Mouse (Mus musculus): ENCODE measurements around the gene Ttc13. TPM values are rescaled to one million over a fixed set of nuclear protein-coding genes. Genes with fewer than 3 reads are reported as not detected.

Gene Ttc13
- polyA plus RNA-seq, 1 experiment from 2014 or later: 62.6 TPM

DNA sequence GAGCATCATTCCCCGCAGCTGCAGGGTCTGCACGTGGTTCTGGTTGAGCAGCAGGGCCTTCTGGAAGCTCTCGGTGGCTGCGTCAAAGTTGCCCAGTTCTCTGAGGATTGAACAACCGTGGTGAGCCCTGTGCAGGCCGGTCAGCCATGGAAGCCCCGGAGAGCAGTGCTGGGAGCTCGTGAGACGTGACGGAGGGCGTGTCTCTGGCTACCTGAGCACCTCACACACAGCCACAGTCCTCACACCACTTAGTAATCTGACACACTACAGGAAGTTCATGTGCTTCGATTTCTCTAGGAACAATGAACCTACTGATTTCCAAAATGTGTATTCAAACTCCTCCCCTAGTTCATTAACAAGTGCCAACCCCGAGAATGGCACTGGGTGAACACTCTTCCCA lies 32.9 kb downstream of the Ttc13 start:
- no peaks in the 10 kb centered on the region for H3K27me3 ChIP-seq (replicated peaks; ENCODE audit: control insufficient read depth, insufficient read depth, low read length)
- H3K27ac ChIP-seq (ENCODE audit: low read length): no peak overlapping the region
- no peak overlapping the region for H3K4me3 ChIP-seq (replicated peaks; ENCODE audit: low read length)
- WGBS: 91% methylated on average over 13 of the region's 13 CpGs
- H3K4me1 ChIP-seq (replicated peaks; ENCODE audit: control insufficient read depth, insufficient read depth, low read length): no peaks in the 10 kb centered on the region
- H3K36me3 ChIP-seq (ENCODE audit: control insufficient read depth, insufficient read depth): peaks cover 11% of the 10 kb centered on the region
- H3K4me2 ChIP-seq (ENCODE audit: low read length): no peak overlapping the region
- no peaks in the 10 kb centered on the region for H3K9me3 ChIP-seq (ENCODE audit: control insufficient read depth, low read length)
- ATAC-seq: no peak
- no peak overlapping the region for H3K9ac ChIP-seq (replicated peaks; ENCODE audit: low read depth, low read length)

DNA sequence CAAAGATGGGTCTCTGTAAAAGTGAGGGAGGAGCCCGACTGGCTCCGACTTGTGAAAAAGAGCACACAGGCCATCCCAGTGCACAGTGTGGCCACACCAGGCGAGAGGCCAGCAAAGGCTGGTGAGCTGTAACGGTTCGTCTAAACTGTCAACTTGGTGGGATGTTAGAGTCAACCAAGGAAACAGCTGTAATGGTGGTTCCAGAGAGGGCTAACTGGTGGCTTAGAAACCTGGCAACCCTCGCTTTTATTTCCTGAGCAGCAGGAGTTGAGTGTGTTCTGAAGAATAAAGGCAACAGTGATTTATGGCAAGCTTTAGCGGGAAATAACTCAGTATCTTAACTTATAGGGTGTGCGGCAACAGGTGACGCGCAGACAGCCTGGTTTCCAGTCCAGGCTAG lies 39.6 kb downstream of the Ttc13 start:
- H3K9me3 ChIP-seq (ENCODE audit: control insufficient read depth, low read length): no peaks in the 10 kb centered on the region
- no peak overlapping the region for H3K9ac ChIP-seq (replicated peaks; ENCODE audit: low read depth, low read length)
- no peak for ATAC-seq
- no peak overlapping the region for H3K27ac ChIP-seq (ENCODE audit: low read length)
- H3K4me3 ChIP-seq (replicated peaks; ENCODE audit: low read length): no peak overlapping the region
- H3K4me2 ChIP-seq (ENCODE audit: low read length): no peak overlapping the region
- H3K4me1 ChIP-seq (replicated peaks; ENCODE audit: control insufficient read depth, insufficient read depth, low read length): peaks cover 2% of the 10 kb centered on the region
- no peaks in the 10 kb centered on the region for H3K27me3 ChIP-seq (replicated peaks; ENCODE audit: control insufficient read depth, insufficient read depth, low read length)
- 90% methylated on average over 10 of the region's 10 CpGs for WGBS
- H3K36me3 ChIP-seq (ENCODE audit: control insufficient read depth, insufficient read depth): peaks cover 12% of the 10 kb centered on the region

DNA sequence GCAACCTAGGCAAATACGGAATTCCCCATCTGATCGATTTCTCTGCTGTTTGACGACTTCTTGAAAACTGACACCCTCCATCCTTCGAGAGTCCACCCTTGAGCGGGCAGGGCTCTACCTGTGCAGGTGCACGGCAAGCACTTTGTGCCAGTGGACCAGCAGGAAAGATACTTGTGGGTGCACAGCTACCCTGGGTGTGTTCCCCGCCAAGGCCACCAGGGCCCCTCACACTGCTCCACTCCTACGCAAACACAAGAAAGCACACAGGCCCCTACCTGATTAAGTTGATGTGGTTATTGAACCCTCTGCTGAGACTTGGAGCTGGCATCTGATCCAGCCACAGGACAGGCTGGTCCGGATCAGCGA lies 40.0 kb downstream of the Ttc13 start:
- H3K9me3 ChIP-seq (ENCODE audit: control insufficient read depth, low read length): no peaks in the 10 kb centered on the region
- 62% methylated on average over 10 of the region's 10 CpGs for WGBS
- H3K4me2 ChIP-seq (ENCODE audit: low read length): no peak overlapping the region
- no peaks in the 10 kb centered on the region for H3K27me3 ChIP-seq (replicated peaks; ENCODE audit: control insufficient read depth, insufficient read depth, low read length)
- no peak overlapping the region for H3K9ac ChIP-seq (replicated peaks; ENCODE audit: low read depth, low read length)
- no peak overlapping the region for H3K4me3 ChIP-seq (replicated peaks; ENCODE audit: low read length)
- H3K4me1 ChIP-seq (replicated peaks; ENCODE audit: control insufficient read depth, insufficient read depth, low read length): peaks cover 7% of the 10 kb centered on the region
- H3K27ac ChIP-seq (ENCODE audit: low read length): no peak overlapping the region
- H3K36me3 ChIP-seq (ENCODE audit: control insufficient read depth, insufficient read depth): peaks cover 12% of the 10 kb centered on the region
- no peak for ATAC-seq

DNA sequence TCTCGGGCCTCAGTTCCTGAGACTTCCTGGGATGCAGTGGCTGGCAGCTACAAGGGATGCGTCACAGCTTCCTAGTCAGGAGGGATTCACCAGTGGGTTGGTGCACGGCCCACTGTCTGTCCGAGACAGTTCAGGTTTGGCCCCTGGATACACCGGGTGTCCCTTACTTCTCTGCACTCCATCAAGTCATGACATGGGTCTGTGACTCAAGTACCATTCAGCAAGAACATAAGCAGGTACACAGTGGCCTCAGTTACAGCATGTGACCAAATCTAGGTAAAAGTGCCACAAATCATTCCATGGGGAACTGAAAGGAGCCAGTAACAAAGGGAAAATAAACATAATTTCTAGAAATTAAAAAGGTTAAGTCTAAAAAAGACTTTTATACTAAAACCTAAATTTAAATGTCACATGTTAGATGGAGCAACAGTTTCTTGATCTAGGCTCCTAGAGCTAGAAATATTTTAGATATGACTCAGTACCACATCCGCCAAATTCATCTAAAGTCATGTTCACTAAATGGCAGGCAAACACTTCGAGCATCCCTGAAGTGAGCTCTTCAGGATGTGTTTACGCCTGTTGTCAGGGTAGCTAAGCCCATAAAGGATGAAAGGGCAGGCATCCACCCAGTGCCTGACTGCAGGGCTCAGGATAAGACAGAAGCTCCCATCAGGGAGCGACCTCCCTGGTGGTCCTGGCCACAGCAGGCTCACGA lies 40.5 kb downstream of the Ttc13 start:
- peaks cover 10% of the 10 kb centered on the region for H3K4me1 ChIP-seq (replicated peaks; ENCODE audit: control insufficient read depth, insufficient read depth, low read length)
- no peak for ATAC-seq
- no peaks in the 10 kb centered on the region for H3K9me3 ChIP-seq (ENCODE audit: control insufficient read depth, low read length)
- H3K36me3 ChIP-seq (ENCODE audit: control insufficient read depth, insufficient read depth): peaks cover 12% of the 10 kb centered on the region
- no peak overlapping the region for H3K27ac ChIP-seq (ENCODE audit: low read length)
- no peaks in the 10 kb centered on the region for H3K27me3 ChIP-seq (replicated peaks; ENCODE audit: control insufficient read depth, insufficient read depth, low read length)
- H3K4me3 ChIP-seq (replicated peaks; ENCODE audit: low read length): no peak overlapping the region
- no peak overlapping the region for H3K4me2 ChIP-seq (ENCODE audit: low read length)
- WGBS: 76% methylated on average over 10 of the region's 10 CpGs
- H3K9ac ChIP-seq (replicated peaks; ENCODE audit: low read depth, low read length): no peak overlapping the region

DNA sequence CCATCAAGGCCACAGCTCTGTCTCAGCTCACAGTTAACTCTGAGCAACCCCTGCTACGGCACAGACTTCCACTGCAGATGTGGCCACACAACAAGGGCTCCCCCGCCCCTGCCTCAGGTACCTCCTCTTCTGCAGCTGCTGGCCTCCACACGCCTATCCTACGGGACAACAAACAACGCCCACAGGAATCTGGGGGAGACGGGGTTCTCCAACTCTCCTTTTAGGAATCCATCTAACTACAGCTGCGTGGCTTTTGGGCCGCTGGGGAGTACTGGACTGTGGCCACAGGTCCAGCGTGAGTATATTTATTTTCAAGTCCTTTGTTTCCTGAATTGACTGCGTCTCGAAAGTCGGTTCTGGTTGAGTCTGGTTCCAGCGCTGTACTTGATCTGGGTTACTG lies 43.5 kb downstream of the Ttc13 start:
- peaks cover 10% of the 10 kb centered on the region for H3K4me1 ChIP-seq (replicated peaks; ENCODE audit: control insufficient read depth, insufficient read depth, low read length)
- H3K4me2 ChIP-seq (ENCODE audit: low read length): no peak overlapping the region
- H3K27me3 ChIP-seq (replicated peaks; ENCODE audit: control insufficient read depth, insufficient read depth, low read length): no peaks in the 10 kb centered on the region
- no peak for ATAC-seq
- no peak overlapping the region for H3K27ac ChIP-seq (ENCODE audit: low read length)
- no peak overlapping the region for H3K4me3 ChIP-seq (replicated peaks; ENCODE audit: low read length)
- WGBS: 95% methylated on average over 13 of the region's 13 CpGs
- H3K36me3 ChIP-seq (ENCODE audit: control insufficient read depth, insufficient read depth): peaks cover 14% of the 10 kb centered on the region
- no peak overlapping the region for H3K9ac ChIP-seq (replicated peaks; ENCODE audit: low read depth, low read length)
- H3K9me3 ChIP-seq (ENCODE audit: control insufficient read depth, low read length): no peaks in the 10 kb centered on the region

DNA sequence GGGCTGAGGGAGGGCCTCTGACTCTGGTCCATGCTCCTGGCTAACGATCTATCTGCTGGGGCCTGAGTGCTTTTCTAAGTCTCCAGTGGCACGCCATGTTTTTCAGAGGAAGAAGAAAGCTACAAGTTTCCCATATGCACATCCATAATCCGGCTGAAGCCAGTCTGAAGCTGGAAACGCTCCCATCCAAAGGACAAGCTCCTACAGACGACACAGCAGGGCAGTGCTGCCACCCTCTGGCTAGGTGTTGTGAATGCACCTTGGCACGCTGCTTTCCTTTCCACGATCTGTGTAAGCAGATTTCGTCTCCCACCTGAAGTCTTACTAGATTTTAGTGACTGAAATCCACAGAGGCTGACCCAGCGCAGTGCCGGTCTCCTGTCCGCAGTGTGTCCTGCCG lies 44.3 kb downstream of the Ttc13 start:
- 47% methylated on average over 12 of the region's 12 CpGs for WGBS
- Histone ChIP-seq H3K4me2 (ENCODE audit: low read length) (no peak overlapping the region), H3K4me1 (replicated peaks; ENCODE audit: control insufficient read depth, insufficient read depth, low read length) (peaks cover 10% of the 10 kb centered on the region), H3K9me3 (ENCODE audit: control insufficient read depth, low read length) (no peaks in the 10 kb centered on the region), H3K27ac (ENCODE audit: low read length) (peak overlapping the region; percentile 78), H3K4me3 (replicated peaks; ENCODE audit: low read length) (no peak overlapping the region), H3K36me3 (ENCODE audit: control insufficient read depth, insufficient read depth) (peaks cover 14% of the 10 kb centered on the region), H3K27me3 (replicated peaks; ENCODE audit: control insufficient read depth, insufficient read depth, low read length) (no peaks in the 10 kb centered on the region), H3K9ac (replicated peaks; ENCODE audit: low read depth, low read length) (peak overlapping the region; percentile 42; the same call in 1 of the 2 replicates)
- peak; percentile 86 for ATAC-seq

DNA sequence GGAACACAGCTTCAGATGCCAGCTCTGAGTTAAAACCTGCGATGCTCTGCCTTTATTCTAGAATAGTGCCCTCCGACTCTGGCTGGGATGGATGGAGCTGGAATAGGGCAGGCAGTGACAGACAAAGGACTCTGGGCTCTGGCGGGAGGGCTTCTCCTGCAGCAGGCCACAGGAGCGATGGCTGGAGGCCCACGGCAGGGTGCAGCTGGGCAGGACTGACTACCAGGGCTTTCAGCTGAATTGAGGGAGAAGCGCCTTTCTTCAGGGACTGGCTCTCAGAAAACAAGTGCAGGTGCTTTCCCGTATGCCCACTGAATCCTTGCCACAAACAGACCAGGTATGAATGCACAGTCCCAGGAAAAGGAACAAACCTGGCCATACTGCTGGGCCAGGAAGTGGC lies 44.7 kb downstream of the Ttc13 start:
- peaks cover 12% of the 10 kb centered on the region for H3K36me3 ChIP-seq (ENCODE audit: control insufficient read depth, insufficient read depth)
- peak overlapping the region; percentile 78 for H3K27ac ChIP-seq (ENCODE audit: low read length)
- H3K4me3 ChIP-seq (replicated peaks; ENCODE audit: low read length): no peak overlapping the region
- H3K9ac ChIP-seq (replicated peaks; ENCODE audit: low read depth, low read length): peak overlapping the region; percentile 42; the same call in 1 of the 2 replicates
- WGBS: 76% methylated on average over 7 of the region's 7 CpGs
- no peak overlapping the region for H3K4me2 ChIP-seq (ENCODE audit: low read length)
- H3K4me1 ChIP-seq (replicated peaks; ENCODE audit: control insufficient read depth, insufficient read depth, low read length): peaks cover 10% of the 10 kb centered on the region
- no peaks in the 10 kb centered on the region for H3K9me3 ChIP-seq (ENCODE audit: control insufficient read depth, low read length)
- peak; percentile 39 for ATAC-seq
- H3K27me3 ChIP-seq (replicated peaks; ENCODE audit: control insufficient read depth, insufficient read depth, low read length): no peaks in the 10 kb centered on the region

DNA sequence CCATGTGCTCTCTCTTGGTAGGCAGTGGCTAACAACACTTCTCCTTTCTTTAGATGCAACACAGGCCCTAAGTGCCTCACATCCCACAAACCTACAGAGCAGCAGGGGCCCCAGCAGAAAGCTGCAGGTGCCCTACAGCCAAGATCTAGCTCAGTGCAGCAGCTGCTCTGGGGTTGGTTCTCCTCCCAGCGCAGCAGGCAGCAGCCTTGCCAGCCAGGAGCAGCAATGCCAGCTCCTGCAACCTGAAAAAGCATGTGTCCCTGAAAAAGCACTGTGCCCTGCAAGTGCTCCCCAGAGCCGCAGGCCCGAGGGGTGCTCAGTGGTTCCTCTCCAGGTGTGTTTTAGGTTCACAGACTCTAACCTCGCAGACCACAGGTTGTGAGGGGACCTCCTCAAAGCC lies 45.1 kb downstream of the Ttc13 start:
- WGBS: 90% methylated on average over 4 of the region's 4 CpGs
- H3K9ac ChIP-seq (replicated peaks; ENCODE audit: low read depth, low read length): 0 out of 2 replicates have a peak overlapping the region, but pooled peaks have one; percentile 42

DNA sequence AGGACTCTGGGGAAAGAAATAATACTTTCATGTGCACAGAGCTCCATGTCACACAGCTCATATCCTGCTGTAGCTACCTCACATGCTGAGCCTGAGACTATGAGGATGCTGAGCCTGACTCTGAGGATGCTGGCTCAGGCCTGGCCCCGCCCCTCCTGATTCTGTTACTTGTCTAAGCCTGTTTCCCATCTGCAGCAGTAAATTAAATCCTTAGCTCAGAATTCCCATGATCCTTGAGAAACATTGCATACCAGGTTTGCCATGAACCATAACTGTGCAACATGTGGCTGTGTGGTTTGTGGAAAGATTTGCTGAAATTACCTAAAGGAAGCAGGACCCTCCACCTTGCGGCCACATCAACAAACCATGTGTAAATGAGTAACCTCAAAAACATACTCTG lies 49.4 kb downstream of the Ttc13 start:
- Histone ChIP-seq H3K4me2 (ENCODE audit: low read length) (no peak overlapping the region), H3K4me1 (replicated peaks; ENCODE audit: control insufficient read depth, insufficient read depth, low read length) (peaks cover 8% of the 10 kb centered on the region), H3K27me3 (replicated peaks; ENCODE audit: control insufficient read depth, insufficient read depth, low read length) (no peaks in the 10 kb centered on the region), H3K9me3 (ENCODE audit: control insufficient read depth, low read length) (no peaks in the 10 kb centered on the region), H3K4me3 (replicated peaks; ENCODE audit: low read length) (no peak overlapping the region), H3K9ac (replicated peaks; ENCODE audit: low read depth, low read length) (no peak overlapping the region), H3K27ac (ENCODE audit: low read length) (no peak overlapping the region), H3K36me3 (ENCODE audit: control insufficient read depth, insufficient read depth) (peaks cover 10% of the 10 kb centered on the region)
- WGBS: 98% methylated on average over 2 of the region's 2 CpGs
- no peak for ATAC-seq

More for the DNA sequence above, 45.1 kb downstream of the Ttc13 start:
- peaks cover 12% of the 10 kb centered on the region for H3K36me3 ChIP-seq (ENCODE audit: control insufficient read depth, insufficient read depth)
- ATAC-seq: no peak; the same call in 1 of the 2 replicates
- H3K27me3 ChIP-seq (replicated peaks; ENCODE audit: control insufficient read depth, insufficient read depth, low read length): no peaks in the 10 kb centered on the region
- no peak overlapping the region for H3K4me3 ChIP-seq (replicated peaks; ENCODE audit: low read length)
- H3K27ac ChIP-seq (ENCODE audit: low read length): peak overlapping the region; percentile 78
- peaks cover 10% of the 10 kb centered on the region for H3K4me1 ChIP-seq (replicated peaks; ENCODE audit: control insufficient read depth, insufficient read depth, low read length)
- H3K4me2 ChIP-seq (ENCODE audit: low read length): no peak overlapping the region
- no peaks in the 10 kb centered on the region for H3K9me3 ChIP-seq (ENCODE audit: control insufficient read depth, low read length)

Data from forebrain, embryonic 16.5 days (tissue).